Mouse (Mus musculus): ENCODE measurements at regions not wholly inside any gene's neighbourhood (a gene's known extent, or its start where the extent isn't known, plus 50 kb on each side); places are given as distances from the start of the nearest gene placed in this dataset.

DNA sequence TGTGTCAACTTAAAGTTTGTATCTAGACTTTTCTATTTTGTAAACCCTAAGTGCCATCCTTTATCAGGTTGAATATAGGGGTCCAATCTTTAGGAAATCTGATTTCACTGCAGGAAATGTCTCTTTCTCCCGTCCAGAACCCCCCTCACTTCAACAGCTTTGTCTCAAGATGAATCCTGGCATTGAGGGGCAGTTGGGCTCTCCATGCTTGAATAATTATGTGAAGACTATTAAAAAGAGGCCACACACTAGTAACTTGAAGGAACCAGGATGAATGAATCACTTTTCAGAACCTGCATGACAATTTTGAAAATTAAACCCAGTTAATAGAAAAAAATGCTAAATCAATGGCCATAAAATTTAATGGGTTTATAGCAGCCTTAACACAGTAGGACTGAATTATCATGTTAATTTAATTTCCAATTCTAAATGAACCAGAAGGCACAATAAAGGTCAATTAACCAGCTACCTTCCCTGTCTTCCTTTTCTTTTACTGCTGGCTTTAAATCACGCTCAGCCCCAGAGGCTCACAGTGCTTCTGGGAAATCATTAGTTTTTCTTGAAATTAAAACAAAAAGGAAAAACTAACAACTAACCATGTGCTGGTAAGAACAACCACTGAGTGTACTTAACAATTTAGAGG lies 185.3 kb upstream of the Fam92a start:
- TF ChIP-seq GATA1 (IDR thresholded peaks at IDR 0.05; ENCODE audit: borderline replicate concordance, low read length): no peak
- no peak for TF ChIP-seq CTCF (IDR thresholded peaks at IDR 0.05; ENCODE audit: low read depth, low read length)
- TF ChIP-seq GATA2 (IDR thresholded peaks at IDR 0.05; ENCODE audit: borderline replicate concordance, low read depth, low read length): no peak
